13 mouse cellular contexts compared by ENCODE assay signal in genomic region chr2:60044988-60045387, GRCm38 (mm10).
DNase-seq lines count a peak whose midpoint lies in the region; ATAC-seq and TF ChIP-seq lines count a peak whose summit lies in the region.
"Had no signal": no experiment of that assay in that cellular context is flagged by ENCODE, and none has a peak within 500 bp of the region (broad histone marks: within the 10 kb centered on the region; RNA-seq: fewer than 3 reads in every experiment).

No protein-coding gene starts in this region.

- H3K79me2 ChIP-seq in heart, adult 2 months (replicated peaks; ENCODE audit: control insufficient read depth, insufficient read depth, low read length) = peaks cover 3% of the 10 kb centered on the region; the same call in 1 of the 2 replicates
- H3K79me2 ChIP-seq in MEL (ENCODE audit: control insufficient read depth, insufficient read depth, low read length, poor library complexity) = no peaks in the 10 kb centered on the region

- ATAC-seq in lung, embryonic 14.5 days (ENCODE audit: insufficient read depth) = no peak
- ATAC-seq in forebrain, embryonic 14.5 days = no peak
- ATAC-seq: intestine, embryonic 16.5 days had no signal

- no peak overlapping the region for H3K4me3 ChIP-seq in heart, adult 2 months
- H3K4me3 ChIP-seq in lung, embryonic 14.5 days (ENCODE audit: low read depth, low read length) = no peak overlapping the region
- no peak overlapping the region for H3K4me3 ChIP-seq in MEL (ENCODE audit: control insufficient read depth in 1 of 2, insufficient read depth in 1 of 2, low read depth in 2 of 2, low read length in 2 of 2)
- H3K4me3 ChIP-seq in forebrain, embryonic 14.5 days (ENCODE audit: low read depth, low read length) = no peak overlapping the region
- H3K4me3 ChIP-seq: erythroblast, embryonic 14.5 days had no signal

- no peak for TF ChIP-seq EP300 in heart, adult 2 months (IDR thresholded peaks at IDR 0.05; ENCODE audit: insufficient read depth, low read depth, low read length)
- TF ChIP-seq EP300 in MEL (IDR thresholded peaks at IDR 0.05; ENCODE audit: low read depth in 1 of 2, low read length in 2 of 2) = no peak

- intact Hi-C loops in heart, adult 2 months (cut with DNase I) = loop anchor here (5.0 kb wide), 1 partner anchor 42 kb away; no protein-coding TSS in a partner anchor
- intact Hi-C loops in heart, postnatal 25 days (cut with DNase I) = loop anchor here (5.0 kb wide), 2 partner anchors 42 to 167 kb away; no protein-coding TSS in a partner anchor

- no peak overlapping the region for H3K9ac ChIP-seq in heart, adult 2 months (ENCODE audit: low read depth, low read length)
- no peak overlapping the region for H3K9ac ChIP-seq in lung, embryonic 14.5 days
- no peak overlapping the region for H3K9ac ChIP-seq in MEL (ENCODE audit: control insufficient read depth, low read depth, low read length, poor library complexity, severe bottlenecking)
- H3K9ac ChIP-seq in forebrain, embryonic 14.5 days (ENCODE audit: low read length) = no peak overlapping the region

- TF ChIP-seq RAD21 in MEL (IDR thresholded peaks at IDR 0.05; ENCODE audit: low read depth, low read length) = peak; percentile 66

- H3K27me3 ChIP-seq in heart, adult 2 months (ENCODE audit: control insufficient read depth, insufficient read depth, low read length) = no peaks in the 10 kb centered on the region
- no peaks in the 10 kb centered on the region for H3K27me3 ChIP-seq in lung, embryonic 14.5 days (ENCODE audit: insufficient read depth, low read length)
- no peaks in the 10 kb centered on the region for H3K27me3 ChIP-seq in MEL (ENCODE audit: control insufficient read depth in 1 of 2, insufficient read depth in 2 of 2, low read length in 2 of 2)
- H3K27me3 ChIP-seq in splenic B cell, adult 2 months (ENCODE audit: control insufficient read depth, insufficient read depth, low read length, poor library complexity, severe bottlenecking) = no peaks in the 10 kb centered on the region
- no peaks in the 10 kb centered on the region for H3K27me3 ChIP-seq in forebrain, embryonic 14.5 days (replicated peaks; ENCODE audit: control insufficient read depth, insufficient read depth, low read length)

- DNase-seq in heart, adult 2 months = no peak
- no peak for DNase-seq in heart, postnatal 25 days (ENCODE audit: low spot score)
- no peak for DNase-seq in lung, embryonic 14.5 days
- DNase-seq in lung, adult 18-20 months = no peak
- DNase-seq in MEL (ENCODE audit: low read depth, low spot score) = peak; percentile 49
- DNase-seq in splenic B cell, adult 2 months (ENCODE audit: low read depth, low spot score) = peak; percentile 38
- DNase-seq in gastrocnemius, postnatal 4 days (ENCODE audit: low spot score in 2 of 2) = no peak
- DNase-seq in forebrain, embryonic 14.5 days (ENCODE audit: low spot score) = no peak
- DNase-seq: adrenal gland, postnatal 14 days; cerebellum, adult 9-11 months; heart, postnatal 36 days had no signal

- no peak overlapping the region for H3K4me2 ChIP-seq in lung, embryonic 14.5 days
- H3K4me2 ChIP-seq in forebrain, embryonic 14.5 days (ENCODE audit: low read length) = no peak overlapping the region

- no peak for TF ChIP-seq POLR2A in heart, adult 2 months (IDR thresholded peaks at IDR 0.05; ENCODE audit: insufficient read depth, low read depth, low read length)
- TF ChIP-seq POLR2A in MEL (IDR thresholded peaks at IDR 0.05; ENCODE audit: control insufficient read depth in 1 of 2, insufficient read depth in 1 of 2, low read depth in 1 of 2, low read length in 2 of 2, poor library complexity in 1 of 2) = no peak

- H3K27ac ChIP-seq in heart, adult 2 months = no peak overlapping the region
- H3K27ac ChIP-seq in lung, embryonic 14.5 days (ENCODE audit: low read depth) = no peak overlapping the region
- H3K27ac ChIP-seq in MEL (ENCODE audit: control insufficient read depth, low read depth, low read length) = no peak overlapping the region
- no peak overlapping the region for H3K27ac ChIP-seq in forebrain, embryonic 14.5 days (ENCODE audit: low read depth, low read length)

- peaks cover 13% of the 10 kb centered on the region for H3K36me3 ChIP-seq in heart, adult 2 months (ENCODE audit: control insufficient read depth, insufficient read depth, low read length)
- no peaks in the 10 kb centered on the region for H3K36me3 ChIP-seq in lung, embryonic 14.5 days (ENCODE audit: insufficient read depth)
- H3K36me3 ChIP-seq in MEL (ENCODE audit: control insufficient read depth in 1 of 2, insufficient read depth in 2 of 2, low read length in 2 of 2) = peaks cover 0 to 9% of the 10 kb centered on the region in 2 experiments; a peak in 1 of 4 replicates
- no peaks in the 10 kb centered on the region for H3K36me3 ChIP-seq in splenic B cell, adult 2 months (ENCODE audit: control insufficient read depth, insufficient read depth, low read length, poor library complexity, severe bottlenecking)
- no peaks in the 10 kb centered on the region for H3K36me3 ChIP-seq in forebrain, embryonic 14.5 days (ENCODE audit: control insufficient read depth, insufficient read depth, low read length)

- peaks cover 4% of the 10 kb centered on the region for H3K4me1 ChIP-seq in heart, adult 2 months (ENCODE audit: control insufficient read depth, insufficient read depth, low read length)
- no peaks in the 10 kb centered on the region for H3K4me1 ChIP-seq in lung, embryonic 14.5 days (ENCODE audit: insufficient read depth)
- peaks cover 0 to 3% of the 10 kb centered on the region in 2 experiments for H3K4me1 ChIP-seq in MEL (ENCODE audit: control insufficient read depth in 1 of 2, insufficient read depth in 2 of 2, low read length in 2 of 2)
- no peaks in the 10 kb centered on the region for H3K4me1 ChIP-seq in forebrain, embryonic 14.5 days (ENCODE audit: control insufficient read depth, insufficient read depth, low read length)

- H3K9me3 ChIP-seq in lung, embryonic 14.5 days (ENCODE audit: low read depth, low read length) = no peaks in the 10 kb centered on the region
- H3K9me3 ChIP-seq in MEL (replicated peaks; ENCODE audit: insufficient read depth, low read length) = no peaks in the 10 kb centered on the region
- no peaks in the 10 kb centered on the region for H3K9me3 ChIP-seq in forebrain, embryonic 14.5 days (replicated peaks; ENCODE audit: control insufficient read depth, low read length)

- TF ChIP-seq CTCF in heart, adult 2 months (IDR thresholded peaks at IDR 0.05) = peak; percentile 59
- TF ChIP-seq CTCF in lung, embryonic 14.5 days (IDR thresholded peaks at IDR 0.05; ENCODE audit: low read depth) = peak; percentile 36; the same call in 1 of the 2 replicates
- peak in 2 of 3 experiments; percentile 26 to 59; a peak in 3 of 6 replicates for TF ChIP-seq CTCF in MEL (IDR thresholded peaks at IDR 0.05 in 2 of 3, conservative IDR thresholded peaks at IDR 0.05 in 1 of 3; ENCODE audit: control insufficient read depth in 1 of 3, insufficient read depth in 1 of 3, low read depth in 2 of 3, low read length in 3 of 3, poor library complexity in 1 of 3, severe bottlenecking in 1 of 3)

TF ChIP-seq in MEL, 35 proteins besides CTCF, POLR2A, EP300 and RAD21:
- no peak for TF ChIP-seq NELFE (IDR thresholded peaks at IDR 0.05; ENCODE audit: low read depth, low read length)
- no peak for TF ChIP-seq SIN3A (IDR thresholded peaks at IDR 0.05; ENCODE audit: low read length)
- TF ChIP-seq E2F4 (IDR thresholded peaks at IDR 0.05; ENCODE audit: borderline replicate concordance, low read depth, low read length) = no peak
- TF ChIP-seq ZC3H11A (IDR thresholded peaks at IDR 0.05; ENCODE audit: low read depth, low read length) = peak; percentile 56; the same call in 1 of the 2 replicates
- peak; percentile 72 for TF ChIP-seq SMC3 (IDR thresholded peaks at IDR 0.05; ENCODE audit: low read depth, low read length)
- no peak for TF ChIP-seq RCOR1 (IDR thresholded peaks at IDR 0.05; ENCODE audit: low read depth, low read length)
- no peak for TF ChIP-seq GATA1 (IDR thresholded peaks at IDR 0.05; ENCODE audit: low read depth, low read length)
- TF ChIP-seq BHLHE40 (IDR thresholded peaks at IDR 0.05; ENCODE audit: borderline replicate concordance, low read depth, low read length) = no peak

Comparison
In these comparisons a context has a peak if more than half of its experiments do, and no peak if none do; other contexts are left out.
1. DNase-seq: peak in MEL (single experiment) and splenic B cell, adult 2 months (single experiment); none in heart, adult 2 months (0 of 2), heart, postnatal 25 days (single experiment), lung, embryonic 14.5 days (single experiment), lung, adult 18-20 months (0 of 2), gastrocnemius, postnatal 4 days (0 of 2) and forebrain, embryonic 14.5 days (single experiment).
2. Peak in every context shown above with its lines, with median percentiles within 50 percentile points of each other: CTCF ChIP-seq.